Mouse (Mus musculus) lung, embryonic 15.5 days (tissue): ENCODE measurements around the gene Rgs4. TPM values are rescaled to one million over a fixed set of nuclear protein-coding genes. Genes with fewer than 3 reads are reported as not detected.

ENCODE experiments used
- polyA plus RNA-seq: library from polyadenylated mRNA; unstranded; fragments of >200 nt; fragmentation: Nextera tagmentation; extraction: Ambion mirVana; gene quantifications from 2 replicates; pipeline ENCODE4 v1.2.1, GENCODE M21; 2015

Rgs4 gene
- polyA plus RNA-seq, 1 experiment from 2014 or later, result 7.3 TPM

Other genes starting within 250 kb of the Rgs4 start
- 70.2 and 70.9 TPM in 2 replicates for gene Nuf2, start 216.2 kb downstream of the Rgs4 start, polyA plus RNA-seq
- 9.1 and 9.9 TPM in 2 replicates for gene Rgs5, start 92.1 kb downstream of the Rgs4 start, polyA plus RNA-seq
- 0.20 TPM in 1 of 2 replicates, not detected in the other for gene Ccdc190, start 181.0 kb upstream of the Rgs4 start, polyA plus RNA-seq
- gene Hsd17b7, start 221.6 kb upstream of the Rgs4 start, polyA plus RNA-seq, result 10.0 and 10.8 TPM in 2 replicates